Mouse (Mus musculus) embryonic fibroblast, embryonic 13.5 days (primary cell): Measurements from ENCODE around the gene Vwa8.
A peak's percentile ranks its signal among the peaks of the same experiment; 100 is the strongest.

Experiments used
- CTCF ChIP-seq: IDR thresholded peaks from 2 replicates; pipeline ENCODE4 v1.5.1; 2011; ENCODE audit warnings: mild to moderate bottlenecking, control low read depth, low read length, moderate library complexity, borderline replicate concordance; ENCODE audit not compliant: insufficient read depth
- POLR2A ChIP-seq: IDR thresholded peaks from 2 replicates; pipeline ENCODE4 v1.6.1; 2011; ENCODE audit warnings: low read depth, mild to moderate bottlenecking, control low read depth, low read length, moderate library complexity

DNA sequence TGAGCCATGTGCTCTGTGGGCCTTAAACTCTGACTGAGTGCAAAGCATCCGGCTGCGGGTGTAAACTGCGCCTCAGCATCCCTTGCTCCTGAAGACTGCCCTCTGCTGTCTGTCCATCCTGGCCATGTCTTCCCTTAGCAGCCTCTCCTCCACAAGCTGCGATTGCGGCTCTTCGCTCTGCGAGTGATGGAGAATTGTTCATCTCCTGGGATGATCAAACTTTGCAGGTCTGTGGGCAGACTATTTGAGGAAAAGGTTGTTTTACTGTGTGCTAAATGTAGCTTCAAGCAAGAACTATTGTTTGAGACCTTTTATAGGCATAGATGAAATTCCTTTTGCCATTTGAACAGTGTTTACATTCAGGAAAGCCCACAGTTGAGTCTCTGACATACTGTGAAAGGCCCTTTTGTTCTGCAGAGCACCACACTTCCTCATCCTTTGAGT lies 286.1 kb downstream of the Vwa8 start:
- no peak for TF ChIP-seq POLR2A
- TF ChIP-seq CTCF: peak; percentile 85; the same call in 1 of the 2 replicates
